Mouse (Mus musculus) forebrain, embryonic 11.5 days (tissue): Measurements from ENCODE around the gene Jak1. TPM values are rescaled to one million over a fixed set of nuclear protein-coding genes. Genes with fewer than 3 reads are reported as not detected.

ENCODE experiments used
- ATAC-seq: fragments of 200-750 bp; cut with Nextera tagmentation; replicated peaks from 2 replicates; pipeline ENCODE4 v1.8.0; 2017; ENCODE audit warnings: moderate TSS enrichment; ENCODE audit not compliant: low FRiP score
- DNase-seq: peaks from one replicate; pipeline ENCODE4 v3.0.0-alpha.2; 2017; ENCODE audit warnings: low spot score
- H3K27ac ChIP-seq: fragments of 300-500 bp; sonication (generic); 2 replicates; pipeline ENCODE4 v1.5.1; 2014; ENCODE audit warnings: low read depth, low read length
- H3K27me3 ChIP-seq: fragments of 300-500 bp; sonication (generic); 2 replicates; pipeline ENCODE4 v1.6.1; 2014; ENCODE audit warnings: mild to moderate bottlenecking, low read length, mixed read lengths; ENCODE audit not compliant: control insufficient read depth, insufficient read depth
- H3K36me3 ChIP-seq: fragments of 300-500 bp; sonication (generic); 2 replicates; pipeline ENCODE4 v1.6.1; 2014; ENCODE audit warnings: mild to moderate bottlenecking, low read length, moderate library complexity, mixed read lengths; ENCODE audit not compliant: control insufficient read depth, insufficient read depth
- H3K4me1 ChIP-seq: fragments of 300-500 bp; sonication (generic); replicated peaks from 2 replicates; pipeline ENCODE4 v1.6.1; 2014; ENCODE audit warnings: low read length, mixed read lengths; ENCODE audit not compliant: control insufficient read depth, insufficient read depth
- H3K4me2 ChIP-seq: fragments of 300-500 bp; sonication (generic); 2 replicates; pipeline ENCODE4 v1.6.1; 2014; ENCODE audit warnings: low read depth, mild to moderate bottlenecking, low read length, moderate library complexity, mixed read lengths; ENCODE audit not compliant: severe bottlenecking
- H3K4me3 ChIP-seq: fragments of 300-500 bp; sonication (generic); 2 replicates; pipeline ENCODE4 v1.5.1; 2014; ENCODE audit warnings: low read depth, low read length
- H3K9ac ChIP-seq: fragments of 300-500 bp; sonication (generic); 2 replicates; pipeline ENCODE4 v1.6.1; 2014; ENCODE audit warnings: low read length
- H3K9me3 ChIP-seq: fragments of 300-500 bp; sonication (generic); 2 replicates; pipeline ENCODE4 v1.6.1; 2016; ENCODE audit warnings: low read length, mixed read lengths; ENCODE audit not compliant: control insufficient read depth
- WGBS: fragments of 180-500 bp; shearing (Covaris S2); extraction: QIAGEN DNeasy Blood & Tissue Kit; methylation state at CpG from one replicate; pipeline ENCODE4 v1.1.7; 2014; 5-methylcytosine and 5-hydroxymethylcytosine counted together
- polyA plus RNA-seq: library from polyadenylated mRNA; unstranded; fragments of >200 nt; fragmentation: Nextera tagmentation; extraction: Ambion mirVana; gene quantifications from 2 replicates; pipeline ENCODE4 v1.2.1, GENCODE M21; 2014

Jak1 gene
- polyA plus RNA-seq, 1 experiment from 2014 or later: 46.7 TPM

GRCm38 (mm10) chr4:101236797-101237196 is 28.3 kb downstream of the Jak1 start:
- DNase-seq: no peak
- H3K4me3 ChIP-seq: no peak overlapping the region
- no peaks in the 10 kb centered on the region for H3K36me3 ChIP-seq
- no peak overlapping the region for H3K27ac ChIP-seq
- no peaks in the 10 kb centered on the region for H3K4me1 ChIP-seq
- H3K27me3 ChIP-seq: no peaks in the 10 kb centered on the region
- no peak for ATAC-seq
- H3K4me2 ChIP-seq: no peak overlapping the region
- H3K9ac ChIP-seq: no peak overlapping the region
- WGBS: 86% methylated on average over 6 of the region's 6 CpGs
- no peaks in the 10 kb centered on the region for H3K9me3 ChIP-seq

- DNase-seq (no peak), ATAC-seq (no peak)
- 95% methylated on average over 1 of the region's 1 CpGs for WGBS
- Histone ChIP-seq H3K27me3 (no peaks in the 10 kb centered on the region), H3K4me1 (no peaks in the 10 kb centered on the region), H3K4me2 (no peak overlapping the region), H3K27ac (no peak overlapping the region), H3K9ac (no peak overlapping the region), H3K9me3 (no peaks in the 10 kb centered on the region), H3K36me3 (no peaks in the 10 kb centered on the region), H3K4me3 (no peak overlapping the region)
These were observed 29.1 kb downstream of the Jak1 start for GRCm38 (mm10) chr4:101235964-101236363.

GRCm38 (mm10) chr4:101234753-101235152 is 30.3 kb downstream of the Jak1 start:
- no peaks in the 10 kb centered on the region for H3K4me1 ChIP-seq
- no peaks in the 10 kb centered on the region for H3K27me3 ChIP-seq
- H3K4me2 ChIP-seq: no peak overlapping the region
- H3K36me3 ChIP-seq: no peaks in the 10 kb centered on the region
- H3K9me3 ChIP-seq: no peaks in the 10 kb centered on the region
- no peak overlapping the region for H3K27ac ChIP-seq
- WGBS: 89% methylated on average over 1 of the region's 1 CpGs
- ATAC-seq (no peak), DNase-seq (no peak)
- no peak overlapping the region for H3K9ac ChIP-seq
- H3K4me3 ChIP-seq: no peak overlapping the region

- Histone ChIP-seq H3K9me3 (no peaks in the 10 kb centered on the region), H3K4me1 (no peaks in the 10 kb centered on the region), H3K27me3 (no peaks in the 10 kb centered on the region), H3K36me3 (no peaks in the 10 kb centered on the region), H3K9ac (no peak overlapping the region), H3K27ac (no peak overlapping the region), H3K4me2 (no peak overlapping the region), H3K4me3 (no peak overlapping the region)
- 79% methylated on average over 1 of the region's 1 CpGs for WGBS
- ATAC-seq (no peak), DNase-seq (no peak)
These were observed 30.8 kb downstream of the Jak1 start for GRCm38 (mm10) chr4:101234332-101234731.

GRCm38 (mm10) chr4:101230621-101231020 is 34.5 kb downstream of the Jak1 start:
- no peak for ATAC-seq
- no peak overlapping the region for H3K9ac ChIP-seq
- WGBS: 84% methylated on average over 2 of the region's 2 CpGs

GRCm38 (mm10) chr4:101227398-101227797 is 37.7 kb downstream of the Jak1 start:
- no peak overlapping the region for H3K9ac ChIP-seq
- H3K4me3 ChIP-seq: no peak overlapping the region
- H3K4me1 ChIP-seq: no peaks in the 10 kb centered on the region
- no peaks in the 10 kb centered on the region for H3K9me3 ChIP-seq
- H3K36me3 ChIP-seq: no peaks in the 10 kb centered on the region
- H3K27ac ChIP-seq: no peak overlapping the region
- WGBS: 93% methylated on average over 3 of the region's 3 CpGs
- H3K4me2 ChIP-seq: no peak overlapping the region
- no peak for ATAC-seq
- H3K27me3 ChIP-seq: no peaks in the 10 kb centered on the region
- DNase-seq: no peak

More at GRCm38 (mm10) chr4:101230621-101231020, 34.5 kb downstream of the Jak1 start:
- H3K4me3 ChIP-seq: no peak overlapping the region
- no peaks in the 10 kb centered on the region for H3K9me3 ChIP-seq
- H3K27ac ChIP-seq: no peak overlapping the region
- H3K4me2 ChIP-seq: no peak overlapping the region
- H3K27me3 ChIP-seq: no peaks in the 10 kb centered on the region
- no peak for DNase-seq
- H3K4me1 ChIP-seq: no peaks in the 10 kb centered on the region
- H3K36me3 ChIP-seq: no peaks in the 10 kb centered on the region

- DNase-seq (no peak), ATAC-seq (no peak)
- Histone ChIP-seq H3K27me3 (no peaks in the 10 kb centered on the region), H3K9ac (no peak overlapping the region), H3K36me3 (no peaks in the 10 kb centered on the region), H3K9me3 (no peaks in the 10 kb centered on the region), H3K4me1 (no peaks in the 10 kb centered on the region), H3K4me3 (no peak overlapping the region), H3K4me2 (no peak overlapping the region), H3K27ac (no peak overlapping the region)
- WGBS: 87% methylated on average over 5 of the region's 5 CpGs
These were observed 39.1 kb downstream of the Jak1 start for GRCm38 (mm10) chr4:101225984-101226383.

GRCm38 (mm10) chr4:101220946-101221345 is 44.1 kb downstream of the Jak1 start:
- H3K4me3 ChIP-seq: no peak overlapping the region
- H3K27me3 ChIP-seq: no peaks in the 10 kb centered on the region
- no peaks in the 10 kb centered on the region for H3K9me3 ChIP-seq
- DNase-seq (no peak), ATAC-seq (no peak)
- no peak overlapping the region for H3K9ac ChIP-seq
- 90% methylated on average over 2 of the region's 2 CpGs for WGBS
- H3K4me1 ChIP-seq: no peaks in the 10 kb centered on the region
- no peaks in the 10 kb centered on the region for H3K36me3 ChIP-seq
- H3K27ac ChIP-seq: no peak overlapping the region
- no peak overlapping the region for H3K4me2 ChIP-seq

- no peak for DNase-seq
- Histone ChIP-seq H3K27ac (no peak overlapping the region), H3K36me3 (no peaks in the 10 kb centered on the region), H3K4me1 (no peaks in the 10 kb centered on the region), H3K4me3 (no peak overlapping the region), H3K27me3 (no peaks in the 10 kb centered on the region), H3K9ac (no peak overlapping the region), H3K9me3 (no peaks in the 10 kb centered on the region), H3K4me2 (no peak overlapping the region)
- WGBS: 92% methylated on average over 2 of the region's 2 CpGs
- no peak for ATAC-seq
These were observed 45.2 kb downstream of the Jak1 start for GRCm38 (mm10) chr4:101219839-101220238.
